In genomic region chr8:47674140-47674776, GRCm38 (mm10) we compare ENCODE assay signal across 8 mouse cellular contexts. TPM values are rescaled to one million over a fixed set of nuclear protein-coding genes. Genes with fewer than 3 reads are reported as not detected.
DNase-seq lines count a peak whose midpoint lies in the region; ATAC-seq and TF ChIP-seq lines count a peak whose summit lies in the region.

No protein-coding gene starts in this region.

- in situ Hi-C loops in CH12.LX (cut with MboI; ENCODE audit: low pct_ligation_motif_present, low pct_unique_long_range_greater_than_20kb, low sequenced_read_pairs) = loop anchor here (10.0 kb wide), 1 partner anchor 139 kb away; the partner anchor contains the start of genes Rwdd4a and Trappc11

- peak overlapping the region; percentile 99 for H3K27ac ChIP-seq in kidney, embryonic 15.5 days
- H3K27ac ChIP-seq in CH12.LX (ENCODE audit: insufficient read depth, low read depth) = peak overlapping the region; percentile 76
- H3K27ac ChIP-seq in cortical plate, adult 2 months (ENCODE audit: insufficient read depth, low read length) = peak overlapping the region; percentile 83
- peak overlapping the region; percentile 91 for H3K27ac ChIP-seq in hindbrain, embryonic 15.5 days (replicated peaks)
- H3K27ac ChIP-seq in midbrain, postnatal 0 days (ENCODE audit: low read depth, low read length) = peak overlapping the region; percentile 75

- DNase-seq in kidney, adult 9 months = no peak
- DNase-seq in CH12.LX (ENCODE audit: extremely low read depth) = peak; percentile 38
- no peak for DNase-seq in midbrain, postnatal 0 days (ENCODE audit: low spot score)
- no peak for DNase-seq in testis, postnatal 14 days (ENCODE audit: low spot score)
- no peak for DNase-seq in layer of hippocampus, adult 9-11 months

- H3K9me3 ChIP-seq in kidney, embryonic 15.5 days (replicated peaks) = no peaks in the 10 kb centered on the region
- H3K9me3 ChIP-seq in CH12.LX (replicated peaks; ENCODE audit: low read length) = no peaks in the 10 kb centered on the region
- H3K9me3 ChIP-seq in hindbrain, embryonic 15.5 days = no peaks in the 10 kb centered on the region
- no peaks in the 10 kb centered on the region for H3K9me3 ChIP-seq in midbrain, postnatal 0 days (ENCODE audit: low read length)

- H3K4me1 ChIP-seq in kidney, embryonic 15.5 days = peaks cover 16% of the 10 kb centered on the region
- peaks cover 0 to 17% of the 10 kb centered on the region in 2 experiments; a peak in 2 of 4 replicates for H3K4me1 ChIP-seq in CH12.LX (ENCODE audit: control insufficient read depth in 1 of 2, insufficient read depth in 2 of 2)
- no peaks in the 10 kb centered on the region; the same call in 1 of the 2 replicates for H3K4me1 ChIP-seq in cortical plate, adult 2 months (ENCODE audit: control insufficient read depth, insufficient read depth, low read length)
- H3K4me1 ChIP-seq in hindbrain, embryonic 15.5 days (replicated peaks) = peaks cover 12% of the 10 kb centered on the region; the same call in 1 of the 2 replicates
- H3K4me1 ChIP-seq in midbrain, postnatal 0 days (ENCODE audit: insufficient read depth, low read length) = no peaks in the 10 kb centered on the region

- no peak for TF ChIP-seq EP300 in CH12.LX (IDR thresholded peaks at IDR 0.05; ENCODE audit: low read length)

- ATAC-seq in kidney, embryonic 15.5 days (replicated peaks; ENCODE audit: low FRiP score) = peak; percentile 1; the same call in 1 of the 2 replicates
- ATAC-seq in hindbrain, embryonic 15.5 days (ENCODE audit: low FRiP score, low read depth) = peak; percentile 14
- peak; percentile 31 for ATAC-seq in midbrain, postnatal 0 days (ENCODE audit: low FRiP score)

- no peak for TF ChIP-seq POLR2A in CH12.LX (IDR thresholded peaks at IDR 0.05; ENCODE audit: low read depth, low read length)
- no peak for TF ChIP-seq POLR2A in cortical plate, adult 2 months (IDR thresholded peaks at IDR 0.05; ENCODE audit: extremely low read depth, insufficient read depth, low read length)

- peaks cover 4% of the 10 kb centered on the region; the same call in 1 of the 2 replicates for H3K79me2 ChIP-seq in CH12.LX (replicated peaks; ENCODE audit: control insufficient read depth, extremely low read depth, insufficient read depth, poor library complexity, severe bottlenecking)

- TF ChIP-seq CTCF in CH12.LX (conservative IDR thresholded peaks at IDR 0.05 in 1 of 2, IDR thresholded peaks at IDR 0.05 in 1 of 2; ENCODE audit: low read depth in 2 of 2, low read length in 2 of 2) = no peak
- TF ChIP-seq CTCF in cortical plate, adult 2 months (IDR thresholded peaks at IDR 0.05; ENCODE audit: extremely low read depth, insufficient read depth, low read length) = no peak
- no peak for TF ChIP-seq CTCF in midbrain, postnatal 0 days (IDR thresholded peaks at IDR 0.05)

- WGBS in kidney, embryonic 15.5 days = 0% methylated on average over 58 of the region's 59 CpGs
- under 1% methylated on average over 53 of the region's 59 CpGs for WGBS in hindbrain, embryonic 15.5 days
- 1% methylated on average over 45 of the region's 59 CpGs for WGBS in midbrain, postnatal 0 days

- peak overlapping the region; percentile 94 for H3K9ac ChIP-seq in kidney, embryonic 15.5 days
- peak overlapping the region; percentile 83 for H3K9ac ChIP-seq in CH12.LX (ENCODE audit: insufficient read depth, low read depth)
- H3K9ac ChIP-seq in hindbrain, embryonic 15.5 days = peak overlapping the region; percentile 78
- peak overlapping the region; percentile 59 for H3K9ac ChIP-seq in midbrain, postnatal 0 days (replicated peaks; ENCODE audit: low read length, poor library complexity, severe bottlenecking)

- no peak for TF ChIP-seq RAD21 in CH12.LX (IDR thresholded peaks at IDR 0.05; ENCODE audit: low read depth, low read length)

- H3K4me2 ChIP-seq in kidney, embryonic 15.5 days = peak overlapping the region; percentile 80
- peak overlapping the region; percentile 33 for H3K4me2 ChIP-seq in CH12.LX (ENCODE audit: insufficient read depth, low read depth, poor library complexity, severe bottlenecking)
- H3K4me2 ChIP-seq in hindbrain, embryonic 15.5 days = peak overlapping the region; percentile 56
- H3K4me2 ChIP-seq in midbrain, postnatal 0 days (ENCODE audit: low read depth, low read length, poor library complexity, severe bottlenecking) = peak overlapping the region; percentile 59

- dilution Hi-C loops in CH12.LX (cut with MboI; ENCODE audit: extremely low pct_ligation_motif_present, extremely low pct_unique_long_range_greater_than_20kb, low sequenced_read_pairs) = no loop called here

- H3K27me3 ChIP-seq in kidney, embryonic 15.5 days = no peaks in the 10 kb centered on the region
- H3K27me3 ChIP-seq in CH12.LX (replicated peaks) = no peaks in the 10 kb centered on the region
- H3K27me3 ChIP-seq in hindbrain, embryonic 15.5 days = no peaks in the 10 kb centered on the region
- H3K27me3 ChIP-seq in midbrain, postnatal 0 days (ENCODE audit: insufficient read depth, low read length) = no peaks in the 10 kb centered on the region

- H3K4me3 ChIP-seq in kidney, embryonic 15.5 days (replicated peaks) = peak overlapping the region; percentile 99
- H3K4me3 ChIP-seq in CH12.LX (replicated peaks in 1 of 3; ENCODE audit: low read depth in 2 of 3, low read length in 2 of 3, poor library complexity in 1 of 3) = peak overlapping the region; percentile 84 to 97 (median 97)
- peak overlapping the region; percentile 90 for H3K4me3 ChIP-seq in cortical plate, adult 2 months (ENCODE audit: insufficient read depth, low read length)
- H3K4me3 ChIP-seq in hindbrain, embryonic 15.5 days = peak overlapping the region; percentile 95
- H3K4me3 ChIP-seq in midbrain, postnatal 0 days (ENCODE audit: low read depth, low read length) = peak overlapping the region; percentile 98

- H3K36me3 ChIP-seq in kidney, embryonic 15.5 days = no peaks in the 10 kb centered on the region
- H3K36me3 ChIP-seq in CH12.LX (replicated peaks in 1 of 2; ENCODE audit: control insufficient read depth in 1 of 2, insufficient read depth in 1 of 2, low read length in 1 of 2) = peaks cover 0 to 9% of the 10 kb centered on the region in 2 experiments
- no peaks in the 10 kb centered on the region for H3K36me3 ChIP-seq in hindbrain, embryonic 15.5 days
- no peaks in the 10 kb centered on the region for H3K36me3 ChIP-seq in midbrain, postnatal 0 days (ENCODE audit: insufficient read depth, low read length)

TF ChIP-seq in CH12.LX, 34 proteins besides CTCF, POLR2A, EP300 and RAD21:
- TF ChIP-seq SIN3A (IDR thresholded peaks at IDR 0.05; ENCODE audit: low read length) (peak; percentile 32; the same call in 1 of the 2 replicates), CHD2 (IDR thresholded peaks at IDR 0.05; ENCODE audit: low read length) (no peak), MXI1 (IDR thresholded peaks at IDR 0.05; ENCODE audit: low read depth, low read length) (no peak), MAZ (IDR thresholded peaks at IDR 0.05; ENCODE audit: low read depth, low read length) (peak; percentile 14; the same call in 1 of the 2 replicates), NRF1 (IDR thresholded peaks at IDR 0.05; ENCODE audit: low read depth, low read length) (no peak)

RNA-seq across cellular contexts. Expression of gene Ing2, which starts 1.1 kb away (rescaled TPM):
- 10.8 and 13.0 TPM in 2 replicates for polyA plus RNA-seq in kidney, embryonic 15.5 days (2015; fragmentation: Nextera tagmentation; extraction: Ambion mirVana)
- total RNA-seq in CH12.LX (2012; rRNA removed) = 5.9 and 7.2 TPM in 2 replicates
- total RNA-seq in CH12.LX (2014; rRNA removed) = 16.8 and 21.4 TPM in 2 replicates
- polyA plus RNA-seq in CH12.LX (2012; ENCODE audit: insufficient read length, low read depth) = 22.0 and 25.1 TPM in 2 replicates
- polyA plus RNA-seq in cortical plate, adult 2 months (2012; rRNA removed) = 46.6 and 47.1 TPM in 2 replicates
- polyA plus RNA-seq in hindbrain, embryonic 15.5 days (2015; fragmentation: Nextera tagmentation; extraction: Ambion mirVana) = 6.7 and 7.2 TPM in 2 replicates
- total RNA-seq in midbrain, postnatal 0 days (2014; rRNA removed) = 7.0 and 10.5 TPM in 2 replicates
- polyA plus RNA-seq in midbrain, postnatal 0 days (2015; fragmentation: Nextera tagmentation; extraction: Ambion mirVana) = 8.6 and 10.0 TPM in 2 replicates

RNA-seq across cellular contexts. Expression of gene Cdkn2aip, which starts 39.5 kb away (rescaled TPM):
- 24.5 and 27.9 TPM in 2 replicates for polyA plus RNA-seq in kidney, embryonic 15.5 days (2015; fragmentation: Nextera tagmentation; extraction: Ambion mirVana)
- total RNA-seq in CH12.LX (2012; rRNA removed) (6.7 and 8.7 TPM in 2 replicates), CH12.LX (2014; rRNA removed) (14.7 and 15.5 TPM in 2 replicates)
- polyA plus RNA-seq in CH12.LX (2012; ENCODE audit: insufficient read length, low read depth) = 6.9 and 7.1 TPM in 2 replicates
- 11.4 and 12.4 TPM in 2 replicates for polyA plus RNA-seq in cortical plate, adult 2 months (2012; rRNA removed)
- polyA plus RNA-seq in hindbrain, embryonic 15.5 days (2015; fragmentation: Nextera tagmentation; extraction: Ambion mirVana) = 27.7 and 29.7 TPM in 2 replicates
- 19.4 and 19.9 TPM in 2 replicates for total RNA-seq in midbrain, postnatal 0 days (2014; rRNA removed)
- 21.8 and 23.3 TPM in 2 replicates for polyA plus RNA-seq in midbrain, postnatal 0 days (2015; fragmentation: Nextera tagmentation; extraction: Ambion mirVana)
